Mouse (Mus musculus): ENCODE results near the gene Mrpl54. TPM values are rescaled to one million over a fixed set of nuclear protein-coding genes. Genes with fewer than 3 reads are reported as not detected.

Gene Mrpl54
- polyA plus RNA-seq, 1 experiment from 2014 or later, result 233 TPM

GRCm38 (mm10) chr10:81284189-81284588 lies 17.5 kb upstream of the Mrpl54 start:
- Histone ChIP-seq H3K27me3 (replicated peaks; ENCODE audit: control insufficient read depth, insufficient read depth, low read length) (peaks cover 57% of the 10 kb centered on the region), H3K4me2 (no peak overlapping the region), H3K9me3 (ENCODE audit: control insufficient read depth, low read length) (no peaks in the 10 kb centered on the region), H3K4me3 (ENCODE audit: low read depth, low read length) (no peak overlapping the region), H3K9ac (ENCODE audit: low read depth, low read length) (no peak overlapping the region), H3K4me1 (replicated peaks; ENCODE audit: control insufficient read depth, insufficient read depth, low read length) (peaks cover 15% of the 10 kb centered on the region), H3K27ac (ENCODE audit: low read depth, low read length) (no peak overlapping the region), H3K36me3 (ENCODE audit: control insufficient read depth, insufficient read depth, low read length) (no peaks in the 10 kb centered on the region)
- DNase-seq (ENCODE audit: low spot score) (no peak), ATAC-seq (replicated peaks; ENCODE audit: low FRiP score) (no peak)
- WGBS, result 43% methylated on average over 6 of the region's 6 CpGs

GRCm38 (mm10) chr10:81279496-81279895 lies 12.8 kb upstream of the Mrpl54 start:
- H3K4me2 ChIP-seq, result no peak overlapping the region
- H3K36me3 ChIP-seq (ENCODE audit: control insufficient read depth, insufficient read depth, low read length), result no peaks in the 10 kb centered on the region
- ATAC-seq (replicated peaks; ENCODE audit: low FRiP score), result no peak
- no peak overlapping the region for H3K27ac ChIP-seq (ENCODE audit: low read depth, low read length)
- no peaks in the 10 kb centered on the region for H3K9me3 ChIP-seq (ENCODE audit: control insufficient read depth, low read length)
- DNase-seq (ENCODE audit: low spot score), result no peak
- no peak overlapping the region for H3K4me3 ChIP-seq (ENCODE audit: low read depth, low read length)
- H3K27me3 ChIP-seq (replicated peaks; ENCODE audit: control insufficient read depth, insufficient read depth, low read length), result peaks cover 55% of the 10 kb centered on the region
- H3K4me1 ChIP-seq (replicated peaks; ENCODE audit: control insufficient read depth, insufficient read depth, low read length), result no peaks in the 10 kb centered on the region; the same call in 1 of the 2 replicates
- 26% methylated on average over 10 of the region's 10 CpGs for WGBS
- no peak overlapping the region for H3K9ac ChIP-seq (ENCODE audit: low read depth, low read length)

GRCm38 (mm10) chr10:81277676-81278075 lies 10.9 kb upstream of the Mrpl54 start:
- no peak overlapping the region for H3K9ac ChIP-seq (ENCODE audit: low read depth, low read length)
- H3K36me3 ChIP-seq (ENCODE audit: control insufficient read depth, insufficient read depth, low read length), result peaks cover 2% of the 10 kb centered on the region; the same call in 1 of the 2 replicates
- H3K4me1 ChIP-seq (replicated peaks; ENCODE audit: control insufficient read depth, insufficient read depth, low read length), result no peaks in the 10 kb centered on the region; the same call in 1 of the 2 replicates
- H3K4me2 ChIP-seq, result no peak overlapping the region
- 63% methylated on average over 22 of the region's 22 CpGs for WGBS
- DNase-seq (ENCODE audit: low spot score) (no peak), ATAC-seq (replicated peaks; ENCODE audit: low FRiP score) (no peak)
- H3K9me3 ChIP-seq (ENCODE audit: control insufficient read depth, low read length), result no peaks in the 10 kb centered on the region
- no peak overlapping the region for H3K27ac ChIP-seq (ENCODE audit: low read depth, low read length)
- no peak overlapping the region for H3K4me3 ChIP-seq (ENCODE audit: low read depth, low read length)
- peaks cover 37% of the 10 kb centered on the region for H3K27me3 ChIP-seq (replicated peaks; ENCODE audit: control insufficient read depth, insufficient read depth, low read length)

- Histone ChIP-seq H3K27ac (ENCODE audit: low read depth, low read length) (no peak overlapping the region), H3K4me2 (no peak overlapping the region), H3K4me3 (ENCODE audit: low read depth, low read length) (no peak overlapping the region), H3K9ac (ENCODE audit: low read depth, low read length) (no peak overlapping the region), H3K36me3 (ENCODE audit: control insufficient read depth, insufficient read depth, low read length) (peaks cover 26% of the 10 kb centered on the region), H3K4me1 (replicated peaks; ENCODE audit: control insufficient read depth, insufficient read depth, low read length) (peaks cover 2% of the 10 kb centered on the region; the same call in 1 of the 2 replicates), H3K27me3 (replicated peaks; ENCODE audit: control insufficient read depth, insufficient read depth, low read length) (peaks cover 4% of the 10 kb centered on the region; the same call in 1 of the 2 replicates), H3K9me3 (ENCODE audit: control insufficient read depth, low read length) (no peaks in the 10 kb centered on the region)
- 91% methylated on average over 19 of the region's 19 CpGs for WGBS
- ATAC-seq (replicated peaks; ENCODE audit: low FRiP score) (no peak), DNase-seq (ENCODE audit: low spot score) (no peak)
Observed at GRCm38 (mm10) chr10:81273842-81274241, 7.1 kb upstream of the Mrpl54 start.

- no peak for ATAC-seq (replicated peaks; ENCODE audit: low FRiP score)
Observed at GRCm38 (mm10) chr10:81272356-81272755, 5.6 kb upstream of the Mrpl54 start.

GRCm38 (mm10) chr10:81268643-81269412 lies 2.1 kb upstream of the Mrpl54 start:
- 79% methylated on average over 16 of the region's 16 CpGs for WGBS

More at GRCm38 (mm10) chr10:81272356-81272755, 5.6 kb upstream of the Mrpl54 start:
- Histone ChIP-seq H3K27ac (ENCODE audit: low read depth, low read length) (no peak overlapping the region), H3K4me3 (ENCODE audit: low read depth, low read length) (no peak overlapping the region), H3K36me3 (ENCODE audit: control insufficient read depth, insufficient read depth, low read length) (peaks cover 26% of the 10 kb centered on the region), H3K4me1 (replicated peaks; ENCODE audit: control insufficient read depth, insufficient read depth, low read length) (peaks cover 5% of the 10 kb centered on the region; the same call in 1 of the 2 replicates), H3K9me3 (ENCODE audit: control insufficient read depth, low read length) (no peaks in the 10 kb centered on the region), H3K27me3 (replicated peaks; ENCODE audit: control insufficient read depth, insufficient read depth, low read length) (no peaks in the 10 kb centered on the region), H3K9ac (ENCODE audit: low read depth, low read length) (no peak overlapping the region), H3K4me2 (no peak overlapping the region)
- WGBS, result 92% methylated on average over 21 of the region's 21 CpGs
- no peak for DNase-seq (ENCODE audit: low spot score)

GRCm38 (mm10) chr10:81268056-81268455 lies 1.3 kb upstream of the Mrpl54 start:
- Histone ChIP-seq H3K4me1 (replicated peaks; ENCODE audit: control insufficient read depth, insufficient read depth, low read length) (peaks cover 9% of the 10 kb centered on the region), H3K9ac (ENCODE audit: low read depth, low read length) (peak overlapping the region; percentile 71), H3K4me2 (peak overlapping the region; percentile 82), H3K27ac (ENCODE audit: low read depth, low read length) (0 out of 2 replicates have a peak overlapping the region, but pooled peaks have one; percentile 1), H3K36me3 (ENCODE audit: control insufficient read depth, insufficient read depth, low read length) (peaks cover 41% of the 10 kb centered on the region), H3K27me3 (replicated peaks; ENCODE audit: control insufficient read depth, insufficient read depth, low read length) (no peaks in the 10 kb centered on the region), H3K4me3 (ENCODE audit: low read depth, low read length) (peak overlapping the region; percentile 86), H3K9me3 (ENCODE audit: control insufficient read depth, low read length) (no peaks in the 10 kb centered on the region)
- DNase-seq (ENCODE audit: low spot score) (peak; percentile 77), ATAC-seq (replicated peaks; ENCODE audit: low FRiP score) (peak; percentile 74)
- 3% methylated on average over 23 of the region's 23 CpGs for WGBS

More at GRCm38 (mm10) chr10:81268643-81269412, 2.1 kb upstream of the Mrpl54 start:
- H3K9me3 ChIP-seq (ENCODE audit: control insufficient read depth, low read length), result no peaks in the 10 kb centered on the region
- DNase-seq (ENCODE audit: low spot score), result no peak
- H3K4me1 ChIP-seq (replicated peaks; ENCODE audit: control insufficient read depth, insufficient read depth, low read length), result peaks cover 9% of the 10 kb centered on the region
- peak overlapping the region; percentile 86 for H3K4me3 ChIP-seq (ENCODE audit: low read depth, low read length)
- ATAC-seq (replicated peaks; ENCODE audit: low FRiP score), result no peak
- H3K27me3 ChIP-seq (replicated peaks; ENCODE audit: control insufficient read depth, insufficient read depth, low read length), result no peaks in the 10 kb centered on the region
- H3K36me3 ChIP-seq (ENCODE audit: control insufficient read depth, insufficient read depth, low read length), result peaks cover 40% of the 10 kb centered on the region
- H3K9ac ChIP-seq (ENCODE audit: low read depth, low read length), result peak overlapping the region; percentile 71
- 0 out of 2 replicates have a peak overlapping the region, but pooled peaks have one; percentile 1 for H3K27ac ChIP-seq (ENCODE audit: low read depth, low read length)
- peak overlapping the region; percentile 82 for H3K4me2 ChIP-seq

GRCm38 (mm10) chr10:81265540-81265939 lies 1.2 kb downstream of the Mrpl54 start:
- H3K27me3 ChIP-seq (replicated peaks; ENCODE audit: control insufficient read depth, insufficient read depth, low read length), result peaks cover under 1% of the 10 kb centered on the region; the same call in 1 of the 2 replicates
- H3K4me3 ChIP-seq (ENCODE audit: low read depth, low read length), result peak overlapping the region; percentile 69
- peak overlapping the region; percentile 82 for H3K4me2 ChIP-seq
- ATAC-seq (replicated peaks; ENCODE audit: low FRiP score), result no peak
- no peak overlapping the region for H3K27ac ChIP-seq (ENCODE audit: low read depth, low read length)
- DNase-seq (ENCODE audit: low spot score), result no peak
- peaks cover 9% of the 10 kb centered on the region for H3K4me1 ChIP-seq (replicated peaks; ENCODE audit: control insufficient read depth, insufficient read depth, low read length)
- H3K9ac ChIP-seq (ENCODE audit: low read depth, low read length), result peak overlapping the region; percentile 80; the same call in 1 of the 2 replicates
- WGBS, result 93% methylated on average over 8 of the region's 8 CpGs
- peaks cover 27% of the 10 kb centered on the region for H3K36me3 ChIP-seq (ENCODE audit: control insufficient read depth, insufficient read depth, low read length)
- no peaks in the 10 kb centered on the region for H3K9me3 ChIP-seq (ENCODE audit: control insufficient read depth, low read length)
